Mouse (Mus musculus): ENCODE measurements around the gene Kcnq5.
"Not testable (repeated sequence)": the region's sequence is repeated elsewhere in the genome, so short reads cannot be mapped to it uniquely, and the experiment has no call there.

The Kcnq5 gene

GRCm38 (mm10) chr1:21488645-21489044, 473.1 kb downstream of the Kcnq5 start:
- no peak for DNase-seq (ENCODE audit: inconsistent ontology term)

- DNase-seq (ENCODE audit: inconsistent ontology term): no peak
Measured at GRCm38 (mm10) chr1:21486266-21486665, 475.5 kb downstream of the Kcnq5 start.

GRCm38 (mm10) chr1:21469311-21469710, 492.4 kb downstream of the Kcnq5 start:
- DNase-seq (ENCODE audit: inconsistent ontology term): no peak

GRCm38 (mm10) chr1:21466431-21466830, 495.3 kb downstream of the Kcnq5 start:
- DNase-seq (ENCODE audit: inconsistent ontology term): no peak

- DNase-seq (ENCODE audit: inconsistent ontology term): peak; percentile 64
Measured at GRCm38 (mm10) chr1:21460941-21461689, 500.6 kb downstream of the Kcnq5 start.

GRCm38 (mm10) chr1:21458581-21458980, 503.2 kb downstream of the Kcnq5 start:
- DNase-seq (ENCODE audit: inconsistent ontology term): peak; percentile 31

- no peak for DNase-seq (ENCODE audit: inconsistent ontology term)
Measured at GRCm38 (mm10) chr1:21455971-21456370, 505.8 kb downstream of the Kcnq5 start.

- DNase-seq (ENCODE audit: inconsistent ontology term): no peak
Measured at GRCm38 (mm10) chr1:21448227-21448626, 513.5 kb downstream of the Kcnq5 start.

GRCm38 (mm10) chr1:21436753-21437152, 525.0 kb downstream of the Kcnq5 start:
- peak; percentile 7 for DNase-seq (ENCODE audit: inconsistent ontology term)

- no peak for DNase-seq (ENCODE audit: inconsistent ontology term)
Measured at GRCm38 (mm10) chr1:21434853-21435252, 526.9 kb downstream of the Kcnq5 start.

- no peak for DNase-seq (ENCODE audit: inconsistent ontology term)
Measured at GRCm38 (mm10) chr1:21431666-21432065, 530.1 kb downstream of the Kcnq5 start.

- no peak for DNase-seq (ENCODE audit: inconsistent ontology term)
Measured at GRCm38 (mm10) chr1:21428079-21428478, 533.7 kb downstream of the Kcnq5 start.

- no peak for DNase-seq (ENCODE audit: inconsistent ontology term)
Measured at GRCm38 (mm10) chr1:21425654-21426053, 536.1 kb downstream of the Kcnq5 start.

GRCm38 (mm10) chr1:21419370-21419769, 542.4 kb downstream of the Kcnq5 start:
- peak; percentile 11 for DNase-seq (ENCODE audit: inconsistent ontology term)

- no peak for DNase-seq (ENCODE audit: inconsistent ontology term)
Measured at GRCm38 (mm10) chr1:21412197-21412555, 549.6 kb downstream of the Kcnq5 start.

GRCm38 (mm10) chr1:21411331-21412196, 550.2 kb downstream of the Kcnq5 start:
- peak; percentile 85 for DNase-seq (ENCODE audit: inconsistent ontology term)

GRCm38 (mm10) chr1:21407266-21407665, 554.5 kb downstream of the Kcnq5 start:
- no peak for DNase-seq (ENCODE audit: inconsistent ontology term)

GRCm38 (mm10) chr1:21402804-21403203, 558.9 kb downstream of the Kcnq5 start:
- no peak for DNase-seq (ENCODE audit: inconsistent ontology term)

- DNase-seq (ENCODE audit: inconsistent ontology term): no peak
Measured at GRCm38 (mm10) chr1:21391138-21391671, 570.5 kb downstream of the Kcnq5 start.

- no peak for DNase-seq (ENCODE audit: inconsistent ontology term)
Measured at GRCm38 (mm10) chr1:21383256-21383655, 578.5 kb downstream of the Kcnq5 start, which contains the start of gene Khdc1b. TSS of gene Khdc1b (plus strand) at chr1:21383556.

- DNase-seq (ENCODE audit: inconsistent ontology term): not testable (repeated sequence)
Measured at GRCm38 (mm10) chr1:21368031-21368430, 593.7 kb downstream of the Kcnq5 start, which contains the start of gene Khdc1c. TSS of gene Khdc1c (plus strand) at chr1:21368331.

- no peak for DNase-seq (ENCODE audit: inconsistent ontology term)
Measured at GRCm38 (mm10) chr1:21349341-21349740, 612.4 kb downstream of the Kcnq5 start, which contains the start of gene Khdc1a. TSS of gene Khdc1a (plus strand) at chr1:21349641.
